Mouse (Mus musculus) mesoderm, embryonic 11.5 days (tissue): ENCODE measurements around the gene Mrpl35.

ENCODE experiments used
- DNase-seq: peaks from one replicate; pipeline ENCODE4 v3.0.0-alpha.2; 2012; ENCODE audit warnings: low read depth, low spot score

Mrpl35 gene

DNA sequence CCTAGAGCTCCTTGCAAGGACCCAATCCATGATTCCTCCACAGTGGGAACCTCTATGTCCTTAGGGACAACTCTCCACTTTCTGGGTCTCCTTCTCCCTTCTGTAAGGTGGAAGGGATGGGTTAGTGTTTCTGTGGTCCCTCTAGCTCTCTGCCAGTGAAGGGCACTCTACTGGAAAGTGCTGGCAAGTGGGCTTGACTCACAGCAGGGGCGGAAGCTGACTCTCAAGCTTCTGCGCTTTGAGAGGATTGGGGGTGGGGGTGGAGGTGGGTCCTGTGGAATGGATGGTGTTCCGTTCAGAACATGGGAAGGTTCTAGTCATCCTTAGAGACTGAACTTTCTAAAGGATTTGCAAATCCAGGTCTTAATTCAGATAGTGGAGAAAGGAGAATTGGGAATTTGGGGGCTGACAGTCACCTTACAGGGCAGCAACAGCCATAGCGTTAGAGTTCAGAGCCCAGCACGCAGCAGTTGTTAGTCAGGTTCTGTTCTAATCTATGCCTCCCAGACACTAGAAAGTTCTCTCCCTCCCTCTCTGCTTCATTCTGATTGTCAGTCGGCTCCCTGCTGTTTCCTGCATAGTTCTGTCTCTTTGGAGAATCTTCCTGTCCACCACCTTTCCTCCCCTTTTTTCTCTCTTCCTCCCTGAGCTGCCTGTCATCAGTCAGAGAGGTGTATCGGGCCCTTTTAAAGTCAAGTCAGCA is 25.6 kb downstream of the Mrpl35 start:
- DNase-seq, result no peak

DNA sequence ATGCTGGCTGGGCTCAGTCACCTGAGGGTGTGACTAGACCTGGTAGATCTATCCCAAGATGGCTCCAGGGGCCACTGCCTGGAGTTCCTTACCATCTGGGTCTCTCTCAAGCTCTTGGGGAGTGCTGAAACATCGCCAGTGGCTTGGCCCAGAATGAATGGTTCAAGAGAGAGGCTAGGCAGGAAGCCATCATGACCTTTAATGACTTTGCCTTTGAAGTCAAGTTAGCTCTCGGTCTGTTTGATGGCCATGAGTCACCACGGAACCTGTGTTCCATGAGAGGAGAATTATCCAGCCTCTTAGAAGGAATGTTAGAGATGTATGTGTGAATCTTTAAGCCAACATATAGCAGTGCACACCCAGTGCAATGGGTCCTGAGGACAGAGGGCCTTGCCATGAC is 27.4 kb downstream of the Mrpl35 start:
- no peak for DNase-seq

DNA sequence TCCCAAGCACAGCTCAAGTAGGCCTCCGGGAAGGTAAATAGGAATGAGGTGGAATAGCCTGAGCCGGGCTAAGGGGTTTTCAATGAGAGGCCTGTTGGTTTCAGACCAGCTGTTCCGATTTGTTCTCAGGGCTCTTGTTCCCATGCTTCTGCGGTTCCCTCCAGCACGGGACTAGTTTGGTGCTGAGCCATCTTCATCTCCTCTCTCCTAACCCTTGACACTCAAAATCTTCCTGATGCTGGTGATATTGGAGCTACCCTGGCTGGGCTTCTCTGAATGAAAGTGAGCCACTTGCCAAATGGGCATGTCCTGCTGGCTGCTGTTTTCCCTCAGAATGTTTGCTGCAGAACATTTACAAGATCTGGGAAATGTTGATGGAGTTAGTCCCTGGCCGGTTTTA is 35.0 kb downstream of the Mrpl35 start:
- DNase-seq, result no peak

DNA sequence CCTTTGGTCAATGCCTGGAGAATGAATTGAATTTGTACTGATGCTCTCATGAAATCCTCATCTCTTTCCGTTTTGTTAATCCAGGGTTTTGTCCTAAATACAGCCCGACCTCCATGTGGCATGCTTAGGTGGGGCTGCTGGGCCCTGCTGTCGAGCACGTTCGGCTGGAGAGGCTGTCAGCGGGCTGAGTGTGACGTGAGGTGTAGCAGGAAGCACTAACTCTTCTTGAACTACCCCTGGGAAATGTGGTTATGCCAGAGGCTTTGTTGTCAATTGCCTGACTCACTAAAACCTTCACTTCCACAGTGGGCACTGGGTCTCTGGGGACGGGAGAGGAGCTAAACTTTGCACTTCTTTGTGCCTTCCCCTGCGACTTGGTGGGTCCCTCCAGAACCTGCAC is 38.4 kb downstream of the Mrpl35 start:
- no peak for DNase-seq

DNA sequence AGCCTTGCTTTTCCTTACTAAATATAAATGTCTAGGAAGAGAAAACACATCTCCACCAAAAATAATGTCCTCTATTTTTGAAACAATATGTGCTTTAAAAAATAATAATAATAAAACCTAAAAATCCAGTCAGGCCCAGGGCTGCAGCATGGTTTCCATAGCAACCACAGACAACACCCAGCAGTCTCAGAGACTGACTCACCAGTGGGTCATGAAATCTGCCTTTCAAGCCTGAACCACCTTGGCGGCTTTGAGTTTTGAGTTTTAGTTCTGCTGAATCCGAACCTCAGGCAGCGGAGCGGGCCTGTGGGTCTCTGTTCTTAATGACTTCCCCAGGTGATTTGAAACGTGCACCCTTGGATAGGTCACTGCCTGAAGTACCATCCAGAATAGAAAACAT is 43.6 kb downstream of the Mrpl35 start:
- DNase-seq, result no peak

DNA sequence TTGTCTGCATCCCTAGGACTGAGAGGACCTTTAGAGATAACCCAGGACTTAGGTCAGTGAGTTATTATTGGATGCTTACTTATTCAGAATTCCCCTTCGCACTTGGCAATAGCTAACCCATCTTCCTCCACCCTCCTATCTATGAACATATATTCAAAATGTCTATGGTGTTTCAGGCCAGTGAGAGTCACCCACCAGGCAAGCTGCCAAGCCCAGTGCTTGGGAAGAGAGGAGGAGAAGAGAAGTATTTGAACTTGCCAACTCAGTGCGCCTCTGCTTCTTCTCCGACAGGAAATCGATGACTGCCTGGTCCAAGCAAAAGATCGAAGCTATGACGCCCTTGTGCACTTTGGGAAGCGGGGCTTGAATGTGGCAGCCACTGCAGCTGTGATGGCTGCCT is 46.3 kb downstream of the Mrpl35 start:
- no peak for DNase-seq

DNA sequence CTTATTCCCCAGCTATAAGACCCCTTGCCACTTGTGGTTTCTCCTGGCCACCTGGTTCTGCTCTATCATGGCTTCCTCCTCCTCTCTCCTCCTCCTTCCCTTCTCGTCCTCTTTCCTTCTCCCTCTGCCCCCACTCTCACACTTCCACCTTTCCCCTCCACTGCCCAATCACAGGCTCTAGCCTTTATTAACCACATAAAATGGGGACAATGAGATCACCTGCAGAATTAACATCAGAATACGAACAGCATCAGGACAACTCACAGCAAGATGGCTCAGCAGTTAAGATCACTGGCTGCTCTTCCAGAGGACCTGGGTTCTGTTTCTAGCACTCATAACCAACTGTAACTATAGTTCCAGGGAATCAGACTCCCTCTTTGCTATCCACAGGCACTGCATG is 46.9 kb downstream of the Mrpl35 start:
- no peak for DNase-seq

DNA sequence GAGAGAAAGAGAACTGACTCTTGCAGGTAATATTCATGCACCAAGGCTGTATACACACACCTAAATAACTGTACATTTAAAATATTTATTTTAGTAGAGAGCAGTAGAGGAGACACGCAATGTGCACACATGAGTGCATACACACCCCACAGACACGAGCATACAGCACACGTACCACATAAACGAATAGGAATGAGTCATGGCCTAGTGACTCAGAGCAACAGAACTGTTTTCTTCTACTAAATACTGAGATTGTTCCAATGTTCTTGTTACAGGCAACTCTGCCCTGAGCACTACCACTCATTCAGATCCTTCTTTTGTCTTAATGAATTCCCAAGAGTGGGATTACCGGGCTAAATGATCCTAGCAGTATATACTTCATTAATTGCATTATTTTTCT is 48.8 kb downstream of the Mrpl35 start:
- no peak for DNase-seq

DNA sequence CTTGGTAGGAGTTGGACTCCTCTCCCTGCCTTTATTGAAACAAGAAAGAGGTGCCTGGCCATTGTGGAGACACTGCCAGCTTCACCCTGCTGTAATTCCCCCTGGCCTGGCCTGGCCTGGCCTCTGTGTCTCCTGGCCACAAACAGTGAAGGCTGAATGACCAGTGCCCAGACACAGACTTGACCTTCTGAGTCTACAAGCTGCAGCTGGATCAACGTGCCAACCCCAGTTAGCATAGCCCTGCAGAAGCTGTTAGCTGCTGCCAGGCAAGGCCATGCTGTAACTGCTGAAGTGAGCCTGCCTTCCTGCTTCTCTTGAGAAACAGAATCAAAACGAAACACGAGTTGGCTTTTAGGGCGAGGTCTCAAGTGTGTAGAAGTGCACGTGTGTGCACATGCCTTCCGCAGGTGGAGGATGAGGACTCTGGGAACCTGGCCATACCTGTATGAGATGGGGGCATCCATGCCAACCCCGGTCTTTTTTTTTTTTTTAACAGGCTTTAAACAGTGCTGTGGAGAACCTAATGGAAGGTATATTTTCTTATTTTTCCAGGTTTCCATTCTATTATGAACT is 54.0 kb downstream of the Mrpl35 start:
- DNase-seq, result no peak

DNA sequence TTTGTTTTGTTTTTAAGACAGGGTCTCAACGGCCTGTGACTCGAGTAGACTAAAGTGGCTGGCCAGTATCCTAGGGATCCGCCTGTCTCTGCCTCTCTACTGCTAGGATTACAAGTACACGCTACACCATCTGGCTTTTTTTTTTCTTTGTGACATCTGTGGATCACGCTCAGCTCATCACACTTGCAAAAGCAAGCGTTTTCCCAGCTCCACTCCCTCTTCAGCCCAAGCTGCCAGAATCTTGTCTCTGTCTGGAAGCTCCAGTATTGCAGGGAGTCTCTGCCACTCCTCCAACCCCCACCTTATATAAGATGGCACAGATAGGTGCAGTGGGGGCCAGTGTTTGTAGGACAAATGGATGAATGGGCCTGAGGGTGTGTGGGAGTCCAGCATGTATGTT is 54.6 kb downstream of the Mrpl35 start:
- no peak for DNase-seq

DNA sequence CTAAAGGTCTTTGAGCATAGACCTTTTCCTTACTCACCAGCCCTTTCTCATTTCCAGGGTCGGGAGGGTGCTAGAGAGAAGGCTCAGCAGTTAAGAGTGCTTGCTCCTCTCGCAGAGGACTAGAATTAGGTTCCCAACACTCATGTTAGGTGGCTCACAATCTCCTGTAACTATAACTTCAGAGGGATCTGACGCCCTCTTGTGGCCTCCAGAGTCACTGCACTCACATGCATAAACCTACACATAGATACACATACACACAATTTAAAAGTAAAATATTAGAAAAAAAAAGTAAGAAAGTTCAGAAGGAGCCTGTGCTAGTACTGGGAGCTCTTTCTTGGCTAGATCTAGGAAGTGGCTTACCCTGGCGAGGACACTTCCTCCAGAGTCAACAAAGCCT is 55.5 kb downstream of the Mrpl35 start:
- no peak for DNase-seq

DNA sequence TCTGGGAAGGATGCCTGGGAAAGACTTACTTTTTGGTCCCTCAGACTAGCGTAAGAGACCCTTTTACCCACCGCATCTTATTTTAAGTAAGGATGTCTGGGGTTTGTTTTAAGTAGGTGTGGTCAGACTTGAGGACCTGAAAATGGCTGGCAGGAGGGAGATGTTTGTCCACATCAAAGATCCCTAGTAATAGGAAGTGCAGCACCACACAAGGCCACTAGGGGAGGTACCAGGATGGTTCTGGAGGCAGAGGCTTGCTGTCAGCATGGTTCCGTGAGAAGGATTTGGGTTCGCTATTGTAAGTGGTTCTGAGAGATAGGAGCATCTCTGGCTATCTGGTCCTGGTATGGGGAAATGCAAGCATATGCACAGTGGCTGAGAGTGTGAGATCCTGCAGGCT is 55.9 kb downstream of the Mrpl35 start:
- no peak for DNase-seq

DNA sequence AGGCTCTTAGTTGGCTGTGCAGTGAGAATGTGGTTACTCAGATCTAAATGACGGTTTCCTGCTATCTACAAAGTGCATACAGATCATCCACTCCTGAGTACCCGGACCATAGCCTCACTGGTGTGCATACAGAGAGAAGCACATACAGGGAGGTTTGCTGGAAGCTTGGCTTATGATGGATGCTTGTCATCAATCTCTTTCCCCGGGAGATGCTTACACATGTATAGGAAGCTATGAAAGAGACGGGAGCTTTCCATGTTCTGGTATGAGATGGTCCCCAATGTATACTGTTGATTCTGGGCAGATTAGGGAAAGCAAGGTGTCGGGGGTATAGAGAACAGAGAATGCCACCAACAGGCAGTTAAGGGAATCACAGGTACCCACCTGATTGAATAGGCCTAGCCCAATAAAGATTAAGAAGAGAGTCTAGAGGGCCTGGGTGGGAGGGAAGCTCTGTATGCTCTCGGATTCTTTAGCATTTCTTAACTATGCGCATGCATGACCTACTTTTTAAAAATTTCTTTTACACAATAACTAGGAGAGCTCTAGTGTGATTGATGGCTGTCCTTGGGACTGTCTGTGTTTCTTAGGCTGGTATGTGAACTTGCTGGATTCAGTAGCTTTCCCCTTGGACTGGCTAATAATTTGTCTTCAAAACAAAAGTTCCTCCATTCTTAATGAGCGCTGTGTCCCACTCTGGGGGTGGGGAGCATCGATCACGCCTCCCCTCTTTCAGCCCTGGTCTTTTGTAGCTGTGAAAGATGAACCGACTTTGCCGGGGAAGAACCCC is 56.7 kb downstream of the Mrpl35 start:
- DNase-seq, result no peak

DNA sequence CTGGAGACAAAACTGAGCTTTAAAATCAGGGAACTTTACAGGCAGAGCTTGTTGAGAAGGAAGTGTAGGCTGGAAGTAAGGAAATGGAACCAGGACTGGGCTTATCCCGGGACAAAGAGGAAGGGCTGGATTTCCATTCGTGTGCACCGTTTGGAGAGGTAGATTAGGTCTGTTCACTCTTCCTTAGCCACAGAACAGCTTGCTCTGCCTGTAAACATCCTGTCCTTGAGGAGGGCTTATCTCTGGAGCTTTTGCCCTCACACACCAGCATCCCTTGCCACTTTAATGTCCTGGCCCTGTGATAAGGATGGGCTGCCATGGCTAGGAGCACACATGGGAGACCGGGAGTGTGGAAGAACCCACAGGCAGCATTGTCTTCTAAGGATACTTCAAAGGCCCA is 59.0 kb downstream of the Mrpl35 start:
- DNase-seq, result no peak
